Comparison of ENCODE assay signal across 8 mouse cellular contexts in the genomic region with DNA sequence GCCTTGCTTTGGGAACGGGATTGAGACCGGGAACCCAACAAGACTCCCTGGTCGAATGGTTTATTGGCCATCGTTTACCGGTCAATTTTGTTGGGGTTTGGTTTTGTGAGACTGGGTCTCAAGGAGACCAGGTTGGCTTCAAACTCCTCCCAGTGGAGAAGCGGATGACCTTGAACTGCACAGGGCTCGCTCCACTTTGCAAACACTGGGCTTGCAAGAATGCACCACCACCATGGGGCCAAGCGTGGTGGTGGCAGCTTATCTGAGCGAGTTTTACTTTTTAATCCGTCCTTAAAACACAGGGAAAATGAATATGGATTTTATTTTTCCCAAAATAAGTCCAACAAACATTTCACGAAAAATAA. TPM values are rescaled to one million over a fixed set of nuclear protein-coding genes. Genes with fewer than 3 reads are reported as not detected.
A peak's percentile ranks its signal among the peaks of the same experiment; 100 is the strongest.
DNase-seq lines count a peak whose midpoint lies in the region; ATAC-seq and TF ChIP-seq lines count a peak whose summit lies in the region.

No protein-coding gene starts in this region.

- 20% methylated on average over 11 of the region's 11 CpGs for WGBS in liver, embryonic 13.5 days (ENCODE audit: insufficient replicate concordance)

- no peaks in the 10 kb centered on the region for H3K36me3 ChIP-seq in testis, adult 2 months (ENCODE audit: control insufficient read depth, insufficient read depth, low read length)
- no peaks in the 10 kb centered on the region for H3K36me3 ChIP-seq in liver, embryonic 13.5 days

- 0 out of 2 replicates have a peak, but pooled peaks have one; percentile 7 for ATAC-seq in liver, embryonic 13.5 days (ENCODE audit: low read depth)

- peak overlapping the region; percentile 79 for H3K4me2 ChIP-seq in liver, embryonic 13.5 days

- intact Hi-C loops in left cerebral cortex, postnatal 36 days (cut with DNase I): no loop called here
- intact Hi-C loops in left cerebral cortex, postnatal 25 days (cut with DNase I): no loop called here

- H3K27ac ChIP-seq in testis, adult 2 months (ENCODE audit: control insufficient read depth, insufficient read depth, low read depth, low read length): no peak overlapping the region
- H3K27ac ChIP-seq in liver, embryonic 13.5 days: no peak overlapping the region

- no peak for TF ChIP-seq POLR2A in testis, adult 2 months (IDR thresholded peaks at IDR 0.05; ENCODE audit: control insufficient read depth, low read depth, low read length)

- peak overlapping the region; percentile 74 for H3K4me3 ChIP-seq in testis, adult 2 months (ENCODE audit: control insufficient read depth, low read depth, low read length)
- H3K4me3 ChIP-seq in liver, embryonic 13.5 days (replicated peaks): peak overlapping the region; percentile 62

- DNase-seq in embryo, embryonic 10 days (ENCODE audit: low spot score): peak; percentile 42
- no peak for DNase-seq in embryo, embryonic 9.5 days (ENCODE audit: extremely low spot score)
- no peak for DNase-seq in testis, postnatal 14 days (ENCODE audit: low spot score)
- no peak for DNase-seq in liver, embryonic 13.5 days
- DNase-seq in left cerebral cortex, adult 18-20 months (ENCODE audit: low spot score in 2 of 2): no peak
- DNase-seq in left cerebral cortex, postnatal 36 days (ENCODE audit: low spot score in 2 of 2): no peak
- DNase-seq in left cerebral cortex, postnatal 25 days (ENCODE audit: low spot score in 2 of 2): no peak

- H3K4me1 ChIP-seq in testis, adult 2 months (ENCODE audit: control insufficient read depth, insufficient read depth, low read length): peaks cover 7% of the 10 kb centered on the region
- H3K4me1 ChIP-seq in liver, embryonic 13.5 days (replicated peaks): no peaks in the 10 kb centered on the region; the same call in 1 of the 2 replicates

- H3K9me3 ChIP-seq in liver, embryonic 13.5 days (replicated peaks): no peaks in the 10 kb centered on the region

- no peaks in the 10 kb centered on the region for H3K27me3 ChIP-seq in testis, adult 2 months (ENCODE audit: control insufficient read depth, insufficient read depth, low read length)
- H3K27me3 ChIP-seq in liver, embryonic 13.5 days: 0 out of 2 replicates have a peak, but pooled peaks cover 5% of the 10 kb centered on the region

- no peak for TF ChIP-seq CTCF in testis, adult 2 months (IDR thresholded peaks at IDR 0.05; ENCODE audit: control insufficient read depth, insufficient read depth, insufficient replicate concordance, low read depth, low read length)

- no peak overlapping the region for H3K9ac ChIP-seq in liver, embryonic 13.5 days

RNA-seq across cellular contexts. Expression of gene Car8, which starts 0.4 kb away (rescaled TPM):
- 0.05 and 0.13 TPM in 2 replicates for polyA plus RNA-seq in testis, adult 2 months (2012; rRNA removed)
- polyA plus RNA-seq in liver, embryonic 13.5 days (2015; fragmentation: Nextera tagmentation; extraction: Ambion mirVana): 2.1 and 2.7 TPM in 2 replicates
- 1 to 10 TPM; 5.7 to 6.0 TPM for total RNA-seq in left cerebral cortex, adult 18-20 months (2021)
- 1 to 10 TPM; 7.5 to 9.4 TPM for total RNA-seq in left cerebral cortex, postnatal 36 days (2021)
- total RNA-seq in left cerebral cortex, postnatal 25 days (2021): 1 to 10 TPM; 8.4 to 9.4 TPM
